ENCODE assay signal across 29 mouse cellular contexts in genomic region chr9:50686866-50687652, GRCm38 (mm10). TPM values are rescaled to one million over a fixed set of nuclear protein-coding genes. Genes with fewer than 3 reads are reported as not detected.
DNase-seq lines count a peak whose midpoint lies in the region; ATAC-seq lines count a peak whose summit lies in the region.
"Had no signal": no experiment of that assay in that cellular context is flagged by ENCODE, and none has a peak within 500 bp of the region (broad histone marks: within the 10 kb centered on the region; RNA-seq: fewer than 3 reads in every experiment).

No protein-coding gene starts in this region.

- no peak for ATAC-seq in heart, embryonic 12.5 days (ENCODE audit: insufficient number of reproducible peaks, low FRiP score)
- ATAC-seq in inflammation-experienced regulatory T-cells, adult 6 months: peak; percentile 17
- ATAC-seq: forebrain, embryonic 14.5 days; midbrain, embryonic 13.5 days had no signal

- no peak overlapping the region for H3K4me2 ChIP-seq in heart, embryonic 12.5 days
- H3K4me2 ChIP-seq: embryonic facial prominence, embryonic 15.5 days; hindbrain, embryonic 15.5 days; limb, embryonic 15.5 days; lung, embryonic 14.5 days; midbrain, embryonic 13.5 days; stomach, embryonic 15.5 days had no signal

- 59% methylated on average over 6 of the region's 6 CpGs for WGBS in heart, embryonic 12.5 days

- no peak overlapping the region for H3K9ac ChIP-seq in heart, embryonic 12.5 days
- H3K9ac ChIP-seq: embryonic facial prominence, embryonic 15.5 days; hindbrain, embryonic 15.5 days; limb, embryonic 15.5 days; lung, embryonic 14.5 days; midbrain, embryonic 13.5 days; stomach, embryonic 15.5 days had no signal

- DNase-seq in heart, adult 11 months: peak; percentile 52
- DNase-seq in 3T3-L1 (ENCODE audit: low read depth, low spot score): peak; percentile 49
- DNase-seq in Muller cell, postnatal 12 days (ENCODE audit: inconsistent ontology term): peak; percentile 31
- no peak for DNase-seq in adrenal gland, postnatal 14 days
- no peak for DNase-seq in layer of hippocampus, postnatal 10 days (ENCODE audit: low spot score in 2 of 2)
- no peak for DNase-seq in urinary bladder, postnatal 14 days (ENCODE audit: low spot score)
- DNase-seq: adrenal gland, adult 8-10 months; cerebellum, adult 8-10 months; cerebellum, postnatal 25 days; gastrocnemius, postnatal 25 days; heart, postnatal 14 days; kidney, adult 2 months; kidney, postnatal 4 days; layer of hippocampus, postnatal 36 days; lung, embryonic 14.5 days; lung, postnatal 14 days; retina, postnatal 1 day; right cerebral cortex, postnatal 14 days had no signal

- H3K4me3 ChIP-seq in heart, embryonic 12.5 days: no peak overlapping the region
- H3K4me3 ChIP-seq: embryonic facial prominence, embryonic 15.5 days; hindbrain, embryonic 10.5 days; hindbrain, embryonic 15.5 days; limb, embryonic 10.5 days; limb, embryonic 15.5 days; midbrain, embryonic 13.5 days; stomach, embryonic 15.5 days had no signal

- no peaks in the 10 kb centered on the region for H3K27me3 ChIP-seq in heart, embryonic 12.5 days (replicated peaks)
- H3K27me3 ChIP-seq: embryonic facial prominence, embryonic 15.5 days; hindbrain, embryonic 15.5 days; limb, embryonic 15.5 days; midbrain, embryonic 13.5 days; stomach, embryonic 15.5 days had no signal

- no peak overlapping the region for H3K27ac ChIP-seq in heart, embryonic 12.5 days (ENCODE audit: poor library complexity, severe bottlenecking)
- H3K27ac ChIP-seq: embryonic facial prominence, embryonic 15.5 days; hindbrain, embryonic 10.5 days; hindbrain, embryonic 15.5 days; kidney, postnatal 0 days; limb, embryonic 10.5 days; limb, embryonic 15.5 days; midbrain, embryonic 13.5 days; stomach, embryonic 15.5 days had no signal

- no peaks in the 10 kb centered on the region for H3K4me1 ChIP-seq in heart, embryonic 12.5 days (replicated peaks)
- H3K4me1 ChIP-seq: embryonic facial prominence, embryonic 15.5 days; hindbrain, embryonic 15.5 days; limb, embryonic 10.5 days; limb, embryonic 15.5 days; midbrain, embryonic 13.5 days; stomach, embryonic 15.5 days had no signal

- H3K36me3 ChIP-seq in heart, embryonic 12.5 days: peaks cover 28% of the 10 kb centered on the region
- H3K36me3 ChIP-seq: stomach, embryonic 15.5 days had no signal

- no peaks in the 10 kb centered on the region for H3K9me3 ChIP-seq in heart, embryonic 12.5 days (replicated peaks)
- H3K9me3 ChIP-seq: embryonic facial prominence, embryonic 15.5 days; hindbrain, embryonic 10.5 days; hindbrain, embryonic 15.5 days; limb, embryonic 10.5 days; limb, embryonic 15.5 days; midbrain, embryonic 13.5 days; stomach, embryonic 15.5 days had no signal

RNA-seq across cellular contexts. Expression of gene Dlat, which starts 27.5 kb away (rescaled TPM):
- 138 and 147 TPM in 2 replicates for polyA plus RNA-seq in heart, embryonic 12.5 days (2016; fragmentation: Nextera tagmentation; extraction: Ambion mirVana)
- polyA plus RNA-seq in inflammation-experienced regulatory T-cells, adult 6 months (2017; shearing (Covaris generic)): 10 to 100 TPM; 11.5 to 20.4 (median 18.7) TPM
- 252 and 279 TPM in 2 replicates for total RNA-seq in adrenal gland, postnatal 14 days (2021)
- 100 to 1,000 TPM; 128 to 140 TPM for total RNA-seq in layer of hippocampus, postnatal 10 days (2021)

RNA-seq across cellular contexts. Expression of gene Dixdc1, which starts 52.3 kb away (rescaled TPM):
- polyA plus RNA-seq in heart, embryonic 12.5 days (2016; fragmentation: Nextera tagmentation; extraction: Ambion mirVana): 9.2 and 10.8 TPM in 2 replicates
- 1 to 10 TPM in 2 of 3 experiments, not detected in 1; 1.4 to 1.9 TPM for polyA plus RNA-seq in inflammation-experienced regulatory T-cells, adult 6 months (2017; shearing (Covaris generic))
- 8.4 and 9.5 TPM in 2 replicates for total RNA-seq in adrenal gland, postnatal 14 days (2021)
- 10 to 100 TPM; 65.0 to 66.6 TPM for total RNA-seq in layer of hippocampus, postnatal 10 days (2021)

RNA-seq across cellular contexts. Expression of gene 2310030G06Rik, which starts 59.3 kb away (rescaled TPM):
- 9.5 and 13.2 TPM in 2 replicates for polyA plus RNA-seq in heart, embryonic 12.5 days (2016; fragmentation: Nextera tagmentation; extraction: Ambion mirVana)
- not detected for polyA plus RNA-seq in inflammation-experienced regulatory T-cells, adult 6 months (2017; shearing (Covaris generic))
- total RNA-seq in adrenal gland, postnatal 14 days (2021): 6.6 and 6.9 TPM in 2 replicates
- 1 to 10 TPM; 1.3 to 1.8 TPM for total RNA-seq in layer of hippocampus, postnatal 10 days (2021)

Comparison
In these comparisons a context has a peak if more than half of its experiments do, and no peak if none do; other contexts are left out.
1. DNase-seq: peak in heart, adult 11 months (single experiment), 3T3-L1 (single experiment) and Muller cell, postnatal 12 days (single experiment); none in adrenal gland, postnatal 14 days (single experiment), layer of hippocampus, postnatal 10 days (0 of 2) and urinary bladder, postnatal 14 days (single experiment).